ENCODE assay signal across 29 mouse cellular contexts in the genomic region with DNA sequence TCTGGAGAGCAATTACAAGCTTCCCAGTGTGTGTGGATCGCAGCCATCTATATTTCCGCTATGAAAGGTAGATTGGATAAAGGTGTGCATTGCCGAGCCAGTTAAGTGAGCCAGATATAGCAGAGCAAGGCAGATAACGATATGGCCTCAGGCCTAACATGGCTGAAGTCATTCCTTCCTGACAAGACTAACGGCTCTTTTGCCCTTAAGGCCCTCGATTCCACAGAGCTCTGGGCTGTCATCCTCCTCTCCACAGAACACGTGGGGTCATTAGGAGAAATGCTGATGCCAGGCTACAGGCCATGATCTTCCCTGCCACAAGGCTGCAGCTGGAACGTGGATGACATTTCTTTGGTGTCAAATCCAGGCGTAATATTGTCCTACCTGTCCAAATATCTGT.
DNase-seq lines count a peak whose midpoint lies in the region; ATAC-seq and TF ChIP-seq lines count a peak whose summit lies in the region.
"Had no signal": no experiment of that assay in that cellular context is flagged by ENCODE, and none has a peak within 500 bp of the region (broad histone marks: within the 10 kb centered on the region; RNA-seq: fewer than 3 reads in every experiment).

No protein-coding gene starts in this region.

- H3K4me1 ChIP-seq in midbrain, embryonic 13.5 days (replicated peaks): peaks cover 9% of the 10 kb centered on the region; the same call in 1 of the 2 replicates
- H3K4me1 ChIP-seq in midbrain, embryonic 11.5 days (ENCODE audit: control insufficient read depth, insufficient read depth, low read length): peaks cover 2% of the 10 kb centered on the region; the same call in 1 of the 2 replicates
- H3K4me1 ChIP-seq in midbrain, embryonic 15.5 days: no peaks in the 10 kb centered on the region
- H3K4me1 ChIP-seq in midbrain, postnatal 0 days (ENCODE audit: insufficient read depth, low read length): no peaks in the 10 kb centered on the region
- H3K4me1 ChIP-seq: embryonic facial prominence, embryonic 15.5 days had no signal

- no peak for DNase-seq in midbrain, embryonic 11.5 days (ENCODE audit: low spot score, missing footprints)
- peak; percentile 15 for DNase-seq in retina, postnatal 1 day
- DNase-seq in retina, embryonic 14.5 days (ENCODE audit: low spot score): no peak
- DNase-seq in midbrain, postnatal 0 days (ENCODE audit: low spot score): no peak
- DNase-seq in left cerebral cortex, adult 8-10 months (ENCODE audit: low spot score in 2 of 2): no peak
- no peak for DNase-seq in ovary, postnatal 36 days (ENCODE audit: low spot score)
- DNase-seq: adrenal gland, adult 8-10 months; adrenal gland, postnatal 14 days; adrenal gland, postnatal 36 days; B cell, adult 2 months; cerebellum, adult 11-12 months; cerebellum, adult 2 months; cerebellum, adult 9-10 months; cerebellum, postnatal 25 days; embryo, embryonic 11 days had no signal

- H3K27me3 ChIP-seq in midbrain, embryonic 13.5 days: no peaks in the 10 kb centered on the region
- H3K27me3 ChIP-seq in midbrain, embryonic 11.5 days (ENCODE audit: control insufficient read depth, insufficient read depth, low read length): no peaks in the 10 kb centered on the region
- H3K27me3 ChIP-seq in midbrain, embryonic 15.5 days (replicated peaks): no peaks in the 10 kb centered on the region
- no peaks in the 10 kb centered on the region for H3K27me3 ChIP-seq in midbrain, postnatal 0 days (ENCODE audit: insufficient read depth, low read length)
- H3K27me3 ChIP-seq: CH12.LX; embryonic facial prominence, embryonic 13.5 days; embryonic facial prominence, embryonic 15.5 days; forebrain, embryonic 12.5 days; Patski had no signal

- no peaks in the 10 kb centered on the region for H3K36me3 ChIP-seq in midbrain, embryonic 13.5 days
- no peaks in the 10 kb centered on the region for H3K36me3 ChIP-seq in midbrain, embryonic 11.5 days (ENCODE audit: control insufficient read depth, insufficient read depth, low read length)
- no peaks in the 10 kb centered on the region for H3K36me3 ChIP-seq in midbrain, embryonic 15.5 days (replicated peaks)
- H3K36me3 ChIP-seq in midbrain, postnatal 0 days (ENCODE audit: insufficient read depth, low read length): no peaks in the 10 kb centered on the region
- H3K36me3 ChIP-seq: embryonic facial prominence, embryonic 13.5 days; embryonic facial prominence, embryonic 15.5 days; forebrain, embryonic 10.5 days; forebrain, embryonic 12.5 days; G1E had no signal

- no peaks in the 10 kb centered on the region for H3K9me3 ChIP-seq in midbrain, embryonic 13.5 days
- no peaks in the 10 kb centered on the region for H3K9me3 ChIP-seq in midbrain, embryonic 11.5 days (ENCODE audit: control insufficient read depth, low read length)
- no peaks in the 10 kb centered on the region for H3K9me3 ChIP-seq in midbrain, embryonic 15.5 days
- H3K9me3 ChIP-seq in midbrain, postnatal 0 days (ENCODE audit: low read length): no peaks in the 10 kb centered on the region
- H3K9me3 ChIP-seq: embryonic facial prominence, embryonic 13.5 days; embryonic facial prominence, embryonic 15.5 days; forebrain, embryonic 10.5 days; forebrain, embryonic 12.5 days had no signal

- no peak overlapping the region for H3K27ac ChIP-seq in midbrain, embryonic 13.5 days
- no peak overlapping the region for H3K27ac ChIP-seq in midbrain, embryonic 11.5 days (ENCODE audit: low read depth, low read length)
- H3K27ac ChIP-seq in midbrain, embryonic 15.5 days: peak overlapping the region; percentile 2; the same call in 1 of the 2 replicates
- H3K27ac ChIP-seq in midbrain, postnatal 0 days (ENCODE audit: low read depth, low read length): no peak overlapping the region
- H3K27ac ChIP-seq: embryonic facial prominence, embryonic 13.5 days; embryonic facial prominence, embryonic 15.5 days; forebrain, embryonic 10.5 days; forebrain, embryonic 12.5 days had no signal

- WGBS in midbrain, embryonic 13.5 days: 77% methylated on average over 9 of the region's 9 CpGs
- WGBS in midbrain, embryonic 11.5 days: 87% methylated on average over 9 of the region's 9 CpGs
- 64% methylated on average over 9 of the region's 9 CpGs for WGBS in midbrain, embryonic 15.5 days
- WGBS in midbrain, postnatal 0 days: 65% methylated on average over 9 of the region's 9 CpGs

- no peak overlapping the region for H3K9ac ChIP-seq in midbrain, embryonic 13.5 days (replicated peaks)
- H3K9ac ChIP-seq in midbrain, embryonic 11.5 days (ENCODE audit: low read length): no peak overlapping the region
- no peak overlapping the region for H3K9ac ChIP-seq in midbrain, embryonic 15.5 days
- H3K9ac ChIP-seq in midbrain, postnatal 0 days (replicated peaks; ENCODE audit: low read length, poor library complexity, severe bottlenecking): no peak overlapping the region
- H3K9ac ChIP-seq: embryonic facial prominence, embryonic 13.5 days; embryonic facial prominence, embryonic 15.5 days; forebrain, embryonic 12.5 days had no signal

- peak; percentile 56; the same call in 1 of the 2 replicates for ATAC-seq in midbrain, embryonic 13.5 days
- no peak for ATAC-seq in midbrain, embryonic 11.5 days (ENCODE audit: low FRiP score)
- peak; percentile 78; the same call in 1 of the 2 replicates for ATAC-seq in midbrain, embryonic 15.5 days (replicated peaks)
- peak; percentile 70; the same call in 1 of the 2 replicates for ATAC-seq in midbrain, postnatal 0 days (ENCODE audit: low FRiP score)
- ATAC-seq: activated CD4-positive, CD25-positive, alpha-beta regulatory T cell, adult 4 months; CD4-positive, CD25-positive, alpha-beta regulatory T cell, adult 4 months; forebrain, embryonic 14.5 days; forebrain, embryonic 16.5 days; Patski had no signal

- no peak for TF ChIP-seq CTCF in midbrain, postnatal 0 days (IDR thresholded peaks at IDR 0.05)

- H3K4me2 ChIP-seq in midbrain, embryonic 13.5 days (replicated peaks): no peak overlapping the region
- no peak overlapping the region for H3K4me2 ChIP-seq in midbrain, embryonic 11.5 days
- no peak overlapping the region for H3K4me2 ChIP-seq in midbrain, embryonic 15.5 days
- H3K4me2 ChIP-seq in midbrain, postnatal 0 days (ENCODE audit: low read depth, low read length, poor library complexity, severe bottlenecking): no peak overlapping the region
- H3K4me2 ChIP-seq: embryonic facial prominence, embryonic 13.5 days; embryonic facial prominence, embryonic 15.5 days; forebrain, embryonic 12.5 days had no signal

- H3K4me3 ChIP-seq in midbrain, embryonic 13.5 days (replicated peaks): no peak overlapping the region
- no peak overlapping the region for H3K4me3 ChIP-seq in midbrain, embryonic 11.5 days (ENCODE audit: low read depth, low read length)
- no peak overlapping the region for H3K4me3 ChIP-seq in midbrain, embryonic 15.5 days
- no peak overlapping the region for H3K4me3 ChIP-seq in midbrain, postnatal 0 days (ENCODE audit: low read depth, low read length)
- H3K4me3 ChIP-seq: embryonic facial prominence, embryonic 13.5 days; embryonic facial prominence, embryonic 15.5 days; erythroblast, embryonic 14.5 days; forebrain, embryonic 10.5 days; forebrain, embryonic 12.5 days had no signal
